Mouse (Mus musculus) lung, adult 2 months (tissue): Measurements from ENCODE around the gene Brinp3.
"Not testable (repeated sequence)": the region's sequence is repeated elsewhere in the genome, so short reads cannot be mapped to it uniquely, and the experiment has no call there.

Source experiments
- CTCF ChIP-seq: fragments of 200-500 bp; IDR thresholded peaks from 2 replicates; pipeline ENCODE4 v1.5.1; 2011; ENCODE audit warnings: mild to moderate bottlenecking, low read length, control low read depth; ENCODE audit not compliant: insufficient read depth
- POLR2A ChIP-seq: fragments of 200-500 bp; IDR thresholded peaks from 2 replicates; pipeline ENCODE4 v1.6.1; 2011; ENCODE audit warnings: low read depth, mild to moderate bottlenecking, control low read depth, low read length, borderline replicate concordance; ENCODE audit errors: extremely low read depth

DNA sequence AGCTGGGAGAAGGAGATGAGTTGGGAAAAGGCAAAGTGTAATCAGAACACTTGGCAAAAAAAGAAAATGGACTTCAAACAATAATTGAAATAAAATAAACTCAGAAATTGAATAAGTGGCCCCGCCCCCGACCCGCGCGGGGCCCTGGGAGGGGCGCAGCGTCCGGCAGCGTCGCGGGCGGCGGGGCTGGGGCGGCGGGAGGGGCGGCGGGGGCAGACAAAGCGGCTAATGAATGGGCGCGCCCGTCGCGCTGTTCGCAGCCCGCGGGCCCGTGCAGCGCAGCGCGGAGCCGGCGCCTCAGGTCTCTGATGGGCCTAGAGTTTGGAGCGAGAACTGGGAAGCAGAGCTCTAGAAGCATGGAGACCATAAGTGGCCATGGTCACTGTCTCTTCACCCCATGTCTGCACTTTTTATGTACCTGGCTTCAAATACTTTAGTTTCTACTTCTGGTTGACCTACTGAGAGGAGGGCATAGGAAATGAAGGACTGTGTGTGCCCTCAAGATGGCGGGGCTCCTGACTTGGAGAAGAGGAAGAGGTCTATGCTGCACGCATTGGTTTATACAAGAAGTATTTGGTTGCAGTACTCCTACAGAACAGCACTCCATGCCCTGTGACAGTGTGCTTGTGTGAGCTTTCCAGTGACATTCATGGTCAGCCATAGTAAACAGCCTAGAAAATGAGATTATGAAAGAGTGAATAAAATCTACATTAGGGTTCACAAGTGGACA, 230.4 kb downstream of the Brinp3 start:
- not testable (repeated sequence) for TF ChIP-seq POLR2A, CTCF
